Mouse (Mus musculus) erythroblast, embryonic 14.5 days (primary cell): Measurements from ENCODE around the gene Oprm1.

ENCODE experiments used
- GATA1 ChIP-seq: IDR thresholded peaks from 2 replicates; pipeline ENCODE4 v1.6.1; 2012; ENCODE audit warnings: low read length, inconsistent platforms, mixed read lengths
- TAL1 ChIP-seq: IDR thresholded peaks from 3 replicates; pipeline ENCODE4 v1.6.1; 2012; ENCODE audit warnings: low read length, inconsistent platforms, mixed read lengths

GRCm38 (mm10) chr10:6986246-6986645 is 227.9 kb downstream of the Oprm1 start:
- TF ChIP-seq TAL1 (no peak), GATA1 (no peak)
